23 mouse cellular contexts compared by ENCODE assay signal in genomic region chr19:25297269-25297668, GRCm38 (mm10).
DNase-seq lines count a peak whose midpoint lies in the region; ATAC-seq and TF ChIP-seq lines count a peak whose summit lies in the region.
"Had no signal": no experiment of that assay in that cellular context is flagged by ENCODE, and none has a peak within 500 bp of the region (broad histone marks: within the 10 kb centered on the region; RNA-seq: fewer than 3 reads in every experiment).

No protein-coding gene starts in this region.

- no peak overlapping the region for H3K4me3 ChIP-seq in kidney, adult 2 months (ENCODE audit: insufficient read depth, low read depth, low read length)
- H3K4me3 ChIP-seq in kidney, embryonic 14.5 days (ENCODE audit: low read length) = no peak overlapping the region
- H3K4me3 ChIP-seq: forebrain, embryonic 12.5 days; heart, adult 2 months; heart, embryonic 13.5 days; hindbrain, embryonic 12.5 days; liver, embryonic 13.5 days; lung, embryonic 15.5 days; megakaryocyte, embryonic 14.5 days; midbrain, embryonic 13.5 days; neural tube, embryonic 13.5 days had no signal

- no peak for TF ChIP-seq CTCF in kidney, adult 2 months (conservative IDR thresholded peaks at IDR 0.05; ENCODE audit: insufficient read depth, insufficient read length, low read depth, low read length)

- H3K9me3 ChIP-seq in kidney, embryonic 14.5 days (ENCODE audit: control insufficient read depth, low read length) = no peaks in the 10 kb centered on the region
- H3K9me3 ChIP-seq: forebrain, embryonic 12.5 days; heart, embryonic 13.5 days; hindbrain, embryonic 12.5 days; liver, embryonic 13.5 days; lung, embryonic 15.5 days; megakaryocyte, embryonic 14.5 days; midbrain, embryonic 13.5 days; neural tube, embryonic 13.5 days had no signal

- no peaks in the 10 kb centered on the region for H3K36me3 ChIP-seq in kidney, adult 2 months (ENCODE audit: control insufficient read depth, insufficient read depth, low read length)
- H3K36me3 ChIP-seq in kidney, embryonic 14.5 days (ENCODE audit: control insufficient read depth, insufficient read depth, low read length) = no peaks in the 10 kb centered on the region
- H3K36me3 ChIP-seq: forebrain, embryonic 12.5 days; heart, embryonic 13.5 days; hindbrain, embryonic 12.5 days; liver, embryonic 13.5 days; lung, embryonic 15.5 days; midbrain, embryonic 13.5 days; neural tube, embryonic 13.5 days had no signal

- H3K9ac ChIP-seq in kidney, embryonic 14.5 days (ENCODE audit: low read depth, low read length) = no peak overlapping the region
- H3K9ac ChIP-seq: forebrain, embryonic 12.5 days; heart, embryonic 13.5 days; hindbrain, embryonic 12.5 days; liver, embryonic 13.5 days; lung, embryonic 15.5 days; midbrain, embryonic 13.5 days; neural tube, embryonic 13.5 days had no signal

- no peak for TF ChIP-seq POLR2A in kidney, adult 2 months (IDR thresholded peaks at IDR 0.05; ENCODE audit: low read depth, low read length)

- H3K27ac ChIP-seq in kidney, adult 2 months (ENCODE audit: insufficient read depth, low read depth, low read length) = peak overlapping the region; percentile 94
- H3K27ac ChIP-seq in kidney, embryonic 14.5 days (ENCODE audit: low read depth, low read length) = no peak overlapping the region
- H3K27ac ChIP-seq: forebrain, embryonic 12.5 days; heart, adult 2 months; heart, embryonic 13.5 days; hindbrain, embryonic 12.5 days; liver, embryonic 13.5 days; lung, embryonic 15.5 days; midbrain, embryonic 13.5 days; neural tube, embryonic 13.5 days had no signal

- peak; percentile 78 for DNase-seq in kidney, adult 2 months
- peak; percentile 50 for DNase-seq in R1 (ENCODE audit: low read depth, low spot score)
- DNase-seq in fat pad, adult 2 months (ENCODE audit: extremely low read depth, low read depth, low spot score) = peak; percentile 46
- DNase-seq in kidney, postnatal 14 days = peak; percentile 64
- DNase-seq in thymus, adult 18-20 months = no peak
- DNase-seq: adrenal gland, adult 8-10 months; cerebellum, adult 11-12 months; cerebellum, postnatal 10 days; gastrocnemius, postnatal 14 days; heart, adult 2 months; layer of hippocampus, adult 9-11 months; liver, embryonic 13.5 days; thymus, postnatal 25 days had no signal

- no peaks in the 10 kb centered on the region for H3K27me3 ChIP-seq in kidney, adult 2 months (replicated peaks; ENCODE audit: control insufficient read depth, insufficient read depth, low read length)
- no peaks in the 10 kb centered on the region for H3K27me3 ChIP-seq in kidney, embryonic 14.5 days (ENCODE audit: control insufficient read depth, insufficient read depth, low read length)
- H3K27me3 ChIP-seq: forebrain, embryonic 12.5 days; hindbrain, embryonic 12.5 days; liver, embryonic 13.5 days; lung, embryonic 15.5 days; megakaryocyte, embryonic 14.5 days; midbrain, embryonic 13.5 days; neural tube, embryonic 13.5 days had no signal

- H3K4me1 ChIP-seq in kidney, adult 2 months (ENCODE audit: control insufficient read depth, insufficient read depth, low read length) = peaks cover 17% of the 10 kb centered on the region; the same call in 1 of the 2 replicates
- H3K4me1 ChIP-seq in kidney, embryonic 14.5 days (ENCODE audit: control insufficient read depth, insufficient read depth, low read length) = no peaks in the 10 kb centered on the region
- H3K4me1 ChIP-seq: forebrain, embryonic 12.5 days; hindbrain, embryonic 12.5 days; lung, embryonic 15.5 days; megakaryocyte, embryonic 14.5 days; midbrain, embryonic 13.5 days; neural tube, embryonic 13.5 days had no signal

- no peak for ATAC-seq in kidney, embryonic 14.5 days (ENCODE audit: low FRiP score, low TSS enrichment)
- ATAC-seq in monocyte, adult 5-6 weeks (replicated peaks; ENCODE audit: insufficient number of reproducible peaks, low FRiP score, low TSS enrichment, poor library complexity, severe bottlenecking) = no peak
- ATAC-seq: activated CD4-positive, CD25-positive, alpha-beta regulatory T cell, adult 4 months; midbrain, embryonic 13.5 days had no signal

- 48% methylated on average over 5 of the region's 5 CpGs for WGBS in kidney, adult 2 months
- 59% methylated on average over 5 of the region's 5 CpGs for WGBS in kidney, embryonic 14.5 days

- H3K4me2 ChIP-seq in kidney, embryonic 14.5 days (replicated peaks; ENCODE audit: low read depth, low read length) = no peak overlapping the region
- H3K4me2 ChIP-seq: forebrain, embryonic 12.5 days; heart, embryonic 13.5 days; hindbrain, embryonic 12.5 days; liver, embryonic 13.5 days; lung, embryonic 15.5 days; midbrain, embryonic 13.5 days; neural tube, embryonic 13.5 days had no signal

Comparison
In these comparisons a context has a peak if more than half of its experiments do, and no peak if none do; other contexts are left out.
1. DNase-seq: peak in kidney, adult 2 months (single experiment), R1 (single experiment), fat pad, adult 2 months (single experiment) and kidney, postnatal 14 days (single experiment); none in thymus, adult 18-20 months (0 of 2).